In genomic region chr13:100892647-100893071, GRCm38 (mm10) we compare ENCODE assay signal across 7 mouse cellular contexts. TPM values are rescaled to one million over a fixed set of nuclear protein-coding genes. Genes with fewer than 3 reads are reported as not detected.
A peak's percentile ranks its signal among the peaks of the same experiment; 100 is the strongest.
DNase-seq lines count a peak whose midpoint lies in the region; ATAC-seq and TF ChIP-seq lines count a peak whose summit lies in the region.

No protein-coding gene starts in this region.

- no peaks in the 10 kb centered on the region for H3K36me3 ChIP-seq in hindbrain, embryonic 14.5 days (replicated peaks; ENCODE audit: control insufficient read depth, insufficient read depth)
- H3K36me3 ChIP-seq in neural tube, embryonic 13.5 days = no peaks in the 10 kb centered on the region

- 37% methylated on average over 13 of the region's 13 CpGs for WGBS in hindbrain, embryonic 14.5 days
- WGBS in neural tube, embryonic 13.5 days = 33% methylated on average over 13 of the region's 13 CpGs

- peak overlapping the region; percentile 52 for H3K4me2 ChIP-seq in hindbrain, embryonic 14.5 days (replicated peaks)
- H3K4me2 ChIP-seq in neural tube, embryonic 13.5 days = peak overlapping the region; percentile 56

- peak overlapping the region; percentile 21; the same call in 1 of the 2 replicates for H3K4me3 ChIP-seq in embryonic fibroblast, embryonic 13.5 days (ENCODE audit: insufficient read depth, low read length)
- H3K4me3 ChIP-seq in hindbrain, embryonic 14.5 days (replicated peaks; ENCODE audit: low read length) = peak overlapping the region; percentile 17; the same call in 1 of the 2 replicates
- H3K4me3 ChIP-seq in neural tube, embryonic 13.5 days = peak overlapping the region; percentile 23

- no peak overlapping the region for H3K27ac ChIP-seq in embryonic fibroblast, embryonic 13.5 days (ENCODE audit: insufficient read depth, low read length)
- peak overlapping the region; percentile 72 for H3K27ac ChIP-seq in hindbrain, embryonic 14.5 days
- peak overlapping the region; percentile 74; the same call in 1 of the 2 replicates for H3K27ac ChIP-seq in neural tube, embryonic 13.5 days (replicated peaks)

- no peaks in the 10 kb centered on the region for H3K9me3 ChIP-seq in hindbrain, embryonic 14.5 days (ENCODE audit: control insufficient read depth, low read length)
- no peaks in the 10 kb centered on the region for H3K9me3 ChIP-seq in neural tube, embryonic 13.5 days

- peak overlapping the region; percentile 32 for H3K9ac ChIP-seq in hindbrain, embryonic 14.5 days
- peak overlapping the region; percentile 45; the same call in 1 of the 2 replicates for H3K9ac ChIP-seq in neural tube, embryonic 13.5 days

- no peaks in the 10 kb centered on the region for H3K27me3 ChIP-seq in hindbrain, embryonic 14.5 days (ENCODE audit: control insufficient read depth, insufficient read depth, low read length)
- H3K27me3 ChIP-seq in neural tube, embryonic 13.5 days = no peaks in the 10 kb centered on the region

- no peak for TF ChIP-seq CTCF in embryonic fibroblast, embryonic 13.5 days (IDR thresholded peaks at IDR 0.05; ENCODE audit: borderline replicate concordance, insufficient read depth, low read length)

- intact Hi-C loops in left cerebral cortex, postnatal 4 days (cut with DNase I) = loop anchor here (5.0 kb wide), 1 partner anchor 800 kb away; no protein-coding TSS in a partner anchor

- ATAC-seq in hindbrain, embryonic 14.5 days (ENCODE audit: low FRiP score) = peak; percentile 64
- ATAC-seq in neural tube, embryonic 13.5 days (ENCODE audit: low read depth) = peak; percentile 78

- peak; percentile 63 for DNase-seq in left cerebral cortex, adult 11 months (ENCODE audit: low spot score)
- no peak for DNase-seq in left cerebral cortex, postnatal 4 days
- peak; percentile 56 for DNase-seq in hindbrain, embryonic 14.5 days (ENCODE audit: low spot score)
- DNase-seq in thymus, postnatal 10 days (ENCODE audit: low spot score in 2 of 2) = no peak
- no peak for DNase-seq in liver

- no peaks in the 10 kb centered on the region for H3K4me1 ChIP-seq in embryonic fibroblast, embryonic 13.5 days (ENCODE audit: control insufficient read depth, insufficient read depth, low read length)
- peaks cover 12% of the 10 kb centered on the region for H3K4me1 ChIP-seq in hindbrain, embryonic 14.5 days (replicated peaks; ENCODE audit: control insufficient read depth, insufficient read depth, low read length)
- peaks cover 13% of the 10 kb centered on the region for H3K4me1 ChIP-seq in neural tube, embryonic 13.5 days (replicated peaks)

- no peak for TF ChIP-seq POLR2A in embryonic fibroblast, embryonic 13.5 days (IDR thresholded peaks at IDR 0.05; ENCODE audit: low read depth, low read length)

RNA-seq across cellular contexts. Expression of gene Slc30a5, which starts 59.4 kb away (rescaled TPM):
- 10 to 100 TPM; 35.6 to 39.2 TPM for total RNA-seq in left cerebral cortex, postnatal 4 days (2021)
- 54.5 and 58.8 TPM in 2 replicates for polyA plus RNA-seq in embryonic fibroblast, embryonic 13.5 days (2011; ENCODE audit: insufficient read length, low read depth, missing spikeins)
- 41.8 and 44.5 TPM in 2 replicates for polyA plus RNA-seq in hindbrain, embryonic 14.5 days (2014; fragmentation: Nextera tagmentation; extraction: Ambion mirVana)
- polyA plus RNA-seq in neural tube, embryonic 13.5 days (2015; fragmentation: Nextera tagmentation; extraction: Ambion mirVana) = 35.0 and 40.7 TPM in 2 replicates

Comparison
In these comparisons a context has a peak if more than half of its experiments do, and no peak if none do; other contexts are left out.
1. DNase-seq: peak in left cerebral cortex, adult 11 months (single experiment) and hindbrain, embryonic 14.5 days (single experiment); none in left cerebral cortex, postnatal 4 days (single experiment), thymus, postnatal 10 days (0 of 2) and liver (single experiment).
2. Peak in every context shown above with its lines, with median percentiles within 50 percentile points of each other: H3K4me3 ChIP-seq.